In the genomic region with DNA sequence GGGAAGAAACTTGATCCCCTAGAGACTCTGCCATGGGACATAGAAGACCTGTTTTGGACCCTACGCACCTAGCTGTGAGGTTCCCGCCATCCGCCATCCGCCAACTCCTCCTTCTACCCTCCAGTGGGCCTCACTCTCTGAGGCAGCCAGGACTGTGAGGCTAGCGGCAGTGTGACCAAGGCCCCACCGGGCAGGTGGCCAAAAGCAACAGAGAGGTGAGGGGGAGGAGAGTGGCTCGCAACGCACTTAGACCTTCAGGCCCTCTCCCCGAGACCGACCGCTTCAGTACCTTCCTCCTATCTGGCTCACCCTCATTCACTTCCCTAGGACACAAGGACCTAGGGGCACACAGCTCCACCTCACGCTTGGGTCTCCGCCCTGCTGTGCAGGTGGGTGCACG, we compare ENCODE assay signal across 7 mouse cellular contexts. TPM values are rescaled to one million over a fixed set of nuclear protein-coding genes. Genes with fewer than 3 reads are reported as not detected.
DNase-seq lines count a peak whose midpoint lies in the region; ATAC-seq and TF ChIP-seq lines count a peak whose summit lies in the region.

No protein-coding gene starts in this region.

- no peaks in the 10 kb centered on the region for H3K27me3 ChIP-seq in forebrain, postnatal 0 days (ENCODE audit: insufficient read depth, low read length)
- H3K27me3 ChIP-seq in intestine, embryonic 16.5 days (replicated peaks; ENCODE audit: control insufficient read depth, insufficient read depth, low read length) = no peaks in the 10 kb centered on the region
- H3K27me3 ChIP-seq in liver, embryonic 16.5 days (ENCODE audit: control insufficient read depth, insufficient read depth, low read depth, low read length) = no peaks in the 10 kb centered on the region
- no peaks in the 10 kb centered on the region for H3K27me3 ChIP-seq in stomach, embryonic 16.5 days (ENCODE audit: control insufficient read depth, insufficient read depth, low read length)

- peak overlapping the region; percentile 52 for H3K4me3 ChIP-seq in cortical plate, adult 2 months (ENCODE audit: insufficient read depth, low read length)
- H3K4me3 ChIP-seq in forebrain, postnatal 0 days (ENCODE audit: low read depth, low read length) = no peak overlapping the region
- peak overlapping the region; percentile 97 for H3K4me3 ChIP-seq in intestine, embryonic 16.5 days (ENCODE audit: low read length)
- no peak overlapping the region for H3K4me3 ChIP-seq in liver, embryonic 16.5 days (ENCODE audit: low read depth, low read length)
- peak overlapping the region; percentile 92 for H3K4me3 ChIP-seq in stomach, embryonic 16.5 days (replicated peaks; ENCODE audit: low read length)

- TF ChIP-seq POLR2A in cortical plate, adult 2 months (IDR thresholded peaks at IDR 0.05; ENCODE audit: extremely low read depth, insufficient read depth, low read length) = no peak

- no peak for ATAC-seq in forebrain, postnatal 0 days
- ATAC-seq in intestine, embryonic 16.5 days = no peak
- ATAC-seq in liver, embryonic 16.5 days (ENCODE audit: low read depth) = no peak
- no peak for ATAC-seq in stomach, embryonic 16.5 days (ENCODE audit: insufficient read depth, low FRiP score)
- no peak for ATAC-seq in activated CD4-positive, CD25-positive, alpha-beta regulatory T cell, adult 4 months

- H3K9ac ChIP-seq in forebrain, postnatal 0 days = no peak overlapping the region
- H3K9ac ChIP-seq in intestine, embryonic 16.5 days (ENCODE audit: low read depth, low read length) = peak overlapping the region; percentile 95
- no peak overlapping the region for H3K9ac ChIP-seq in liver, embryonic 16.5 days (ENCODE audit: low read depth, low read length)
- peak overlapping the region; percentile 93 for H3K9ac ChIP-seq in stomach, embryonic 16.5 days (ENCODE audit: low read length)

- peak overlapping the region; percentile 58; the same call in 1 of the 2 replicates for H3K27ac ChIP-seq in cortical plate, adult 2 months (ENCODE audit: insufficient read depth, low read length)
- no peak overlapping the region for H3K27ac ChIP-seq in forebrain, postnatal 0 days (ENCODE audit: low read depth, low read length)
- H3K27ac ChIP-seq in intestine, embryonic 16.5 days (ENCODE audit: low read length) = peak overlapping the region; percentile 75
- H3K27ac ChIP-seq in liver, embryonic 16.5 days (ENCODE audit: low read length) = peak overlapping the region; percentile 64
- peak overlapping the region; percentile 71 for H3K27ac ChIP-seq in stomach, embryonic 16.5 days (ENCODE audit: low read length)

- peaks cover under 1% of the 10 kb centered on the region; the same call in 1 of the 2 replicates for H3K4me1 ChIP-seq in cortical plate, adult 2 months (ENCODE audit: control insufficient read depth, insufficient read depth, low read length)
- peaks cover 11% of the 10 kb centered on the region for H3K4me1 ChIP-seq in forebrain, postnatal 0 days (ENCODE audit: insufficient read depth)
- H3K4me1 ChIP-seq in intestine, embryonic 16.5 days (ENCODE audit: control insufficient read depth, insufficient read depth, low read length) = peaks cover 52% of the 10 kb centered on the region
- H3K4me1 ChIP-seq in liver, embryonic 16.5 days (ENCODE audit: control insufficient read depth, low read depth, low read length) = peaks cover 73% of the 10 kb centered on the region
- peaks cover 58% of the 10 kb centered on the region for H3K4me1 ChIP-seq in stomach, embryonic 16.5 days (ENCODE audit: control insufficient read depth, insufficient read depth, low read length)

- no peaks in the 10 kb centered on the region for H3K9me3 ChIP-seq in forebrain, postnatal 0 days (ENCODE audit: low read length)
- no peaks in the 10 kb centered on the region for H3K9me3 ChIP-seq in intestine, embryonic 16.5 days (ENCODE audit: control insufficient read depth, low read length)
- no peaks in the 10 kb centered on the region for H3K9me3 ChIP-seq in liver, embryonic 16.5 days (replicated peaks; ENCODE audit: control insufficient read depth, low read length)
- no peaks in the 10 kb centered on the region for H3K9me3 ChIP-seq in stomach, embryonic 16.5 days (replicated peaks; ENCODE audit: control insufficient read depth, low read length)

- WGBS in forebrain, postnatal 0 days = 61% methylated on average over 14 of the region's 14 CpGs
- 59% methylated on average over 14 of the region's 14 CpGs for WGBS in intestine, embryonic 16.5 days
- 71% methylated on average over 14 of the region's 14 CpGs for WGBS in liver, embryonic 16.5 days (ENCODE audit: insufficient replicate concordance)
- 42% methylated on average over 14 of the region's 14 CpGs for WGBS in stomach, embryonic 16.5 days

- no peak for TF ChIP-seq CTCF in cortical plate, adult 2 months (IDR thresholded peaks at IDR 0.05; ENCODE audit: extremely low read depth, insufficient read depth, low read length)
- no peak for TF ChIP-seq CTCF in forebrain, postnatal 0 days (IDR thresholded peaks at IDR 0.05; ENCODE audit: low read depth)

- H3K4me2 ChIP-seq in forebrain, postnatal 0 days (ENCODE audit: low read depth) = peak overlapping the region; percentile 95; the same call in 1 of the 2 replicates
- H3K4me2 ChIP-seq in intestine, embryonic 16.5 days (ENCODE audit: low read depth, low read length) = peak overlapping the region; percentile 90
- H3K4me2 ChIP-seq in liver, embryonic 16.5 days (ENCODE audit: low read depth, low read length) = 0 out of 2 replicates have a peak overlapping the region, but pooled peaks have one; percentile 7
- H3K4me2 ChIP-seq in stomach, embryonic 16.5 days (ENCODE audit: low read depth, low read length) = peak overlapping the region; percentile 89

- DNase-seq in forebrain, postnatal 0 days = no peak
- no peak for DNase-seq in spleen, adult 12 weeks (ENCODE audit: low spot score)

- H3K36me3 ChIP-seq in forebrain, postnatal 0 days (ENCODE audit: insufficient read depth) = no peaks in the 10 kb centered on the region
- peaks cover 7% of the 10 kb centered on the region; the same call in 1 of the 2 replicates for H3K36me3 ChIP-seq in intestine, embryonic 16.5 days (ENCODE audit: control insufficient read depth, insufficient read depth, low read length)
- peaks cover 6% of the 10 kb centered on the region for H3K36me3 ChIP-seq in liver, embryonic 16.5 days (ENCODE audit: control insufficient read depth, insufficient read depth)
- H3K36me3 ChIP-seq in stomach, embryonic 16.5 days (ENCODE audit: control insufficient read depth, insufficient read depth, low read length) = no peaks in the 10 kb centered on the region

RNA-seq across cellular contexts. Expression of a gene that starts 3.1 kb away (rescaled TPM):
- 22.1 and 24.1 TPM in 2 replicates for polyA plus RNA-seq in cortical plate, adult 2 months (2012; rRNA removed)
- total RNA-seq in forebrain, postnatal 0 days (2014; rRNA removed) = 14.5 and 14.7 TPM in 2 replicates
- polyA plus RNA-seq in forebrain, postnatal 0 days (2015; fragmentation: Nextera tagmentation; extraction: Ambion mirVana) = 4.5 and 6.1 TPM in 2 replicates
- 11.2 and 11.7 TPM in 2 replicates for polyA plus RNA-seq in intestine, embryonic 16.5 days (2015; fragmentation: Nextera tagmentation; extraction: Ambion mirVana)
- polyA plus RNA-seq in liver, embryonic 16.5 days (2015; fragmentation: Nextera tagmentation; extraction: Ambion mirVana) = 5.1 and 6.1 TPM in 2 replicates
- polyA plus RNA-seq in stomach, embryonic 16.5 days (2015; fragmentation: Nextera tagmentation; extraction: Ambion mirVana) = 14.9 and 16.8 TPM in 2 replicates
- polyA plus RNA-seq in activated CD4-positive, CD25-positive, alpha-beta regulatory T cell, adult 4 months (2017; shearing (Covaris generic)) = under 1 TPM; 0.46 to 0.79 TPM

RNA-seq across cellular contexts. Expression of a gene that starts 4.1 kb away (rescaled TPM):
- 15.3 and 15.8 TPM in 2 replicates for polyA plus RNA-seq in cortical plate, adult 2 months (2012; rRNA removed)
- total RNA-seq in forebrain, postnatal 0 days (2014; rRNA removed) = 23.5 and 25.5 TPM in 2 replicates
- polyA plus RNA-seq in forebrain, postnatal 0 days (2015; fragmentation: Nextera tagmentation; extraction: Ambion mirVana) = 16.8 and 18.1 TPM in 2 replicates
- 34.2 and 37.7 TPM in 2 replicates for polyA plus RNA-seq in intestine, embryonic 16.5 days (2015; fragmentation: Nextera tagmentation; extraction: Ambion mirVana)
- 10.2 and 12.4 TPM in 2 replicates for polyA plus RNA-seq in liver, embryonic 16.5 days (2015; fragmentation: Nextera tagmentation; extraction: Ambion mirVana)
- polyA plus RNA-seq in stomach, embryonic 16.5 days (2015; fragmentation: Nextera tagmentation; extraction: Ambion mirVana) = 26.4 and 28.1 TPM in 2 replicates
- 10 to 100 TPM in 1 of 2 experiments, 1 to 10 TPM in 1; 8.9 to 11.9 TPM for polyA plus RNA-seq in activated CD4-positive, CD25-positive, alpha-beta regulatory T cell, adult 4 months (2017; shearing (Covaris generic))

RNA-seq across cellular contexts. Expression of a gene that starts 13.5 kb away (rescaled TPM):
- polyA plus RNA-seq in cortical plate, adult 2 months (2012; rRNA removed) = 3.1 and 3.2 TPM in 2 replicates
- 2.7 and 4.0 TPM in 2 replicates for total RNA-seq in forebrain, postnatal 0 days (2014; rRNA removed)
- polyA plus RNA-seq in forebrain, postnatal 0 days (2015; fragmentation: Nextera tagmentation; extraction: Ambion mirVana) = 0.72 and 1.1 TPM in 2 replicates
- 102 and 107 TPM in 2 replicates for polyA plus RNA-seq in intestine, embryonic 16.5 days (2015; fragmentation: Nextera tagmentation; extraction: Ambion mirVana)
- polyA plus RNA-seq in liver, embryonic 16.5 days (2015; fragmentation: Nextera tagmentation; extraction: Ambion mirVana) = 14.4 and 15.6 TPM in 2 replicates
- polyA plus RNA-seq in stomach, embryonic 16.5 days (2015; fragmentation: Nextera tagmentation; extraction: Ambion mirVana) = 65.6 and 75.3 TPM in 2 replicates
- polyA plus RNA-seq in activated CD4-positive, CD25-positive, alpha-beta regulatory T cell, adult 4 months (2017; shearing (Covaris generic)) = 1 to 10 TPM; 6.3 TPM

RNA-seq across cellular contexts. Expression of a gene that starts 45.1 kb away (rescaled TPM):
- polyA plus RNA-seq in cortical plate, adult 2 months (2012; rRNA removed) = 44.8 and 45.7 TPM in 2 replicates
- total RNA-seq in forebrain, postnatal 0 days (2014; rRNA removed) = 16.7 and 19.3 TPM in 2 replicates
- 12.1 and 14.9 TPM in 2 replicates for polyA plus RNA-seq in forebrain, postnatal 0 days (2015; fragmentation: Nextera tagmentation; extraction: Ambion mirVana)
- 19.7 and 21.1 TPM in 2 replicates for polyA plus RNA-seq in intestine, embryonic 16.5 days (2015; fragmentation: Nextera tagmentation; extraction: Ambion mirVana)
- 8.9 and 10.4 TPM in 2 replicates for polyA plus RNA-seq in liver, embryonic 16.5 days (2015; fragmentation: Nextera tagmentation; extraction: Ambion mirVana)
- polyA plus RNA-seq in stomach, embryonic 16.5 days (2015; fragmentation: Nextera tagmentation; extraction: Ambion mirVana) = 21.4 and 23.1 TPM in 2 replicates
- polyA plus RNA-seq in activated CD4-positive, CD25-positive, alpha-beta regulatory T cell, adult 4 months (2017; shearing (Covaris generic)) = 10 to 100 TPM in 1 of 2 experiments, 1 to 10 TPM in 1; 9.2 to 14.6 TPM

RNA-seq across cellular contexts. Expression of a gene that starts 47.8 kb away (rescaled TPM):
- 1.1 TPM in 2 replicates for polyA plus RNA-seq in cortical plate, adult 2 months (2012; rRNA removed)
- not detected in 2 replicates for total RNA-seq in forebrain, postnatal 0 days (2014; rRNA removed)
- 0.01 TPM in 1 of 2 replicates, not detected in the other for polyA plus RNA-seq in forebrain, postnatal 0 days (2015; fragmentation: Nextera tagmentation; extraction: Ambion mirVana)
- 168 and 230 TPM in 2 replicates for polyA plus RNA-seq in intestine, embryonic 16.5 days (2015; fragmentation: Nextera tagmentation; extraction: Ambion mirVana)
- polyA plus RNA-seq in liver, embryonic 16.5 days (2015; fragmentation: Nextera tagmentation; extraction: Ambion mirVana) = 0.34 and 1.5 TPM in 2 replicates
- polyA plus RNA-seq in stomach, embryonic 16.5 days (2015; fragmentation: Nextera tagmentation; extraction: Ambion mirVana) = 20.8 and 21.1 TPM in 2 replicates
- not detected for polyA plus RNA-seq in activated CD4-positive, CD25-positive, alpha-beta regulatory T cell, adult 4 months (2017; shearing (Covaris generic))

Comparison
In these comparisons a context has a peak if more than half of its experiments do, and no peak if none do; other contexts are left out.
1. H3K4me3 ChIP-seq: peak in cortical plate, adult 2 months (single experiment), intestine, embryonic 16.5 days (single experiment) and stomach, embryonic 16.5 days (single experiment); none in forebrain, postnatal 0 days (single experiment) and liver, embryonic 16.5 days (single experiment).
2. H3K4me2 ChIP-seq: peak in every context shown above with its lines; median percentile 95 in forebrain, postnatal 0 days; 90 in intestine, embryonic 16.5 days; 89 in stomach, embryonic 16.5 days; 7 in liver, embryonic 16.5 days.
3. H3K9ac ChIP-seq: peak in intestine, embryonic 16.5 days (single experiment) and stomach, embryonic 16.5 days (single experiment); none in forebrain, postnatal 0 days (single experiment) and liver, embryonic 16.5 days (single experiment).